Mouse (Mus musculus) midbrain, embryonic 10.5 days (tissue): ENCODE measurements around the gene Zbtb45. TPM values are rescaled to one million over a fixed set of nuclear protein-coding genes. Genes with fewer than 3 reads are reported as not detected.

ENCODE experiments used
- DNase-seq: peaks from one replicate; pipeline ENCODE4 v3.0.0-alpha.2; 2017; ENCODE audit warnings: low spot score
- H3K27ac ChIP-seq: fragments of 300-500 bp; sonication (generic); replicated peaks from 2 replicates; pipeline ENCODE4 v1.5.1; 2016; ENCODE audit warnings: mild to moderate bottlenecking
- H3K27me3 ChIP-seq: fragments of 300-500 bp; sonication (generic); 2 replicates; pipeline ENCODE4 v1.6.1; 2016; ENCODE audit warnings: low read depth, mild to moderate bottlenecking; ENCODE audit not compliant: poor library complexity, severe bottlenecking
- H3K36me3 ChIP-seq: fragments of 300-500 bp; sonication (generic); 2 replicates; pipeline ENCODE4 v1.6.1; 2016; ENCODE audit warnings: mild to moderate bottlenecking, moderate library complexity
- H3K4me1 ChIP-seq: fragments of 300-500 bp; sonication (generic); 2 replicates; pipeline ENCODE4 v1.6.1; 2016
- H3K4me3 ChIP-seq: fragments of 300-500 bp; sonication (generic); 2 replicates; pipeline ENCODE4 v1.5.1; 2016; ENCODE audit warnings: mild to moderate bottlenecking, moderate library complexity
- H3K9me3 ChIP-seq: fragments of 300-500 bp; sonication (generic); replicated peaks from 2 replicates; pipeline ENCODE4 v1.6.1; 2016; ENCODE audit warnings: mild to moderate bottlenecking
- WGBS: fragments of 180-500 bp; shearing (Covaris S2); methylation state at CpG from one replicate; pipeline ENCODE4 v1.1.7; 2016; 5-methylcytosine and 5-hydroxymethylcytosine counted together
- polyA plus RNA-seq: library from polyadenylated mRNA; unstranded; fragments of >200 nt; fragmentation: Nextera tagmentation; extraction: Ambion mirVana; gene quantifications from 2 replicates; pipeline ENCODE4 v1.2.1, GENCODE M21; 2016

Gene Zbtb45
- polyA plus RNA-seq, 1 experiment from 2014 or later, result 32.7 TPM

GRCm38 (mm10) chr7:13006011-13006410, 3.8 kb downstream of the Zbtb45 start:
- H3K9me3 ChIP-seq, result no peaks in the 10 kb centered on the region

GRCm38 (mm10) chr7:13003380-13003779, 6.5 kb downstream of the Zbtb45 start:
- no peak for DNase-seq
- H3K9me3 ChIP-seq, result no peaks in the 10 kb centered on the region
- H3K27me3 ChIP-seq, result peaks cover 20% of the 10 kb centered on the region
- WGBS, result 72% methylated on average over 5 of the region's 5 CpGs
- peaks cover 16% of the 10 kb centered on the region for H3K4me1 ChIP-seq
- no peak overlapping the region for H3K27ac ChIP-seq
- H3K36me3 ChIP-seq, result peaks cover 43% of the 10 kb centered on the region
- no peak overlapping the region for H3K4me3 ChIP-seq

More at GRCm38 (mm10) chr7:13006011-13006410, 3.8 kb downstream of the Zbtb45 start:
- Histone ChIP-seq H3K27ac (no peak overlapping the region), H3K4me1 (peaks cover 34% of the 10 kb centered on the region), H3K36me3 (peaks cover 43% of the 10 kb centered on the region), H3K27me3 (peaks cover 22% of the 10 kb centered on the region), H3K4me3 (no peak overlapping the region)
- 90% methylated on average over 17 of the region's 17 CpGs for WGBS
- no peak for DNase-seq

GRCm38 (mm10) chr7:13001584-13001983, 8.2 kb downstream of the Zbtb45 start:
- H3K27ac ChIP-seq, result no peak overlapping the region
- no peak for DNase-seq
- H3K9me3 ChIP-seq, result no peaks in the 10 kb centered on the region
- peaks cover 27% of the 10 kb centered on the region for H3K36me3 ChIP-seq
- H3K4me1 ChIP-seq, result no peaks in the 10 kb centered on the region
- H3K4me3 ChIP-seq, result no peak overlapping the region
- peaks cover 2% of the 10 kb centered on the region; the same call in 1 of the 2 replicates for H3K27me3 ChIP-seq
- 78% methylated on average over 1 of the region's 1 CpGs for WGBS

DNA sequence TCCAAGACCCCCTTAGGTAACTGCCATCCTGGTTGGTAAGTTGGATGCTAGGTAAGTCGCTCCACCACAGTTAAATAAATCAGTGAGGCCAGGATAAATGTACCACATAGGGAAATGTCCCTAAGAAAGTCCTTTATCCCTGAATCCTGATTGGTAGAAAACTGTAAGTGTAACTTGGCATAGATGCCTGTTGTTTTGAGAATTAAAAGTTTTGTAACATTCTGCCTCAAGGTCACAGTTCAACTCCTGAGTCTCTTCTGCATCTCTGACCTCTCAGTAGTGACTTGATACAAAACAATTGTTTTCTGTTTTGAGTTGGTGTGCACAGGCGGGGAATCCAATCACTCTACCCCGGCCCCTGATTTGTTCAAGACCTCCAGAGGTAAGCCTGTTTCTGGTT, 11.0 kb downstream of the Zbtb45 start, which contains the start of gene Trim28:
Gene Trim28 (plus strand): TSS at position 264 of the 400 bp plus-strand sequence.
- Histone ChIP-seq H3K36me3 (peaks cover 2% of the 10 kb centered on the region; the same call in 1 of the 2 replicates), H3K27me3 (no peaks in the 10 kb centered on the region), H3K4me3 (no peak within 1 kb of the TSS), H3K9me3 (no peaks in the 10 kb centered on the region), H3K4me1 (no peaks in the 10 kb centered on the region), H3K27ac (no peak within 1 kb of the TSS)
- 89% methylated on average over 3 of the region's 3 CpGs for WGBS
- DNase-seq, result no peak

DNA sequence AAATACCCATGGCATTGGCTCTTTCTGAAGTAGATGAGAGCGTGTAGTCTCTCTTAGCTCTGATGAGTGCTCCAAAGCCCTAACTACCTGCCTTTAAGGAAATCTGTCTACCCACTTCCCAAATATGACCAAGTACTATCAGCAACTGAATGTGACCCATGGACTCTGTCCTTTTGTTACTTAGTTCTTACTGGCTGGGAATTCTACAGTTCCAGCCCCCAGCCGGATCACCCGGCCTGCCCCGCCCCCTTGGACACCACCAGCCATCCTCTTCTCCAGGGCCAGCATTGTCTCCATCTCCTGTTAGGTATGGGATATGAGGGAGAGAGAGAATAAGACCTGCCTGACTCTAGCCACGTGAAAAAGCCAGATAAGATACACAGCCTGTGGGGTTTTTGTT, 11.8 kb downstream of the Zbtb45 start, which contains the start of gene Slc27a5:
Gene Slc27a5 (minus strand): TSS at position 140 of the 400 bp plus-strand sequence.
- Histone ChIP-seq H3K4me3 (no peak within 1 kb of the TSS), H3K9me3 (no peaks in the 10 kb centered on the region), H3K27me3 (no peaks in the 10 kb centered on the region), H3K36me3 (no peaks in the 10 kb centered on the region), H3K27ac (no peak within 1 kb of the TSS), H3K4me1 (no peaks in the 10 kb centered on the region)
- WGBS, result 81% methylated on average over 5 of the region's 5 CpGs
- DNase-seq, result no peak

DNA sequence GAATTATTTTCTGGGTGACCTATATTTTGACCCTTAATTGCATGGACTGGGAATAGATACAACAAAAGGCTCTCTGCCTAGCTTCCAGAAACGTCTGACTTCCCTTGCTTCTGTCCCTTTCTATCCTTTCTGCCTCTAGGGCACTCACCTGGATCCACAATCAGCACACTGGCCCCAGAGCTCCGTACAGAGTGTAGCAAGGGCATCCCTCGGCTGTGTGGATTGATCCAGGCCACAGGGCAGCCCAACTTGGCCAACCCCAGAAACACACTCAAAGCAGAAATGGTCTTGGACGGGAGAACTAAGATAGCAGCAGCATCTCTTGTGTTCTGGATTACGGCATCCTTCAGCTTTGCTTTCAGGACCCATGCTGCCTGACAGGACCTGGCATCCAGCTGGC, 12.6 kb downstream of the Zbtb45 start:
- H3K27ac ChIP-seq, result no peak overlapping the region
- no peak for DNase-seq
- no peaks in the 10 kb centered on the region for H3K27me3 ChIP-seq
- H3K9me3 ChIP-seq, result no peaks in the 10 kb centered on the region
- 76% methylated on average over 5 of the region's 5 CpGs for WGBS
- H3K4me1 ChIP-seq, result no peaks in the 10 kb centered on the region
- H3K4me3 ChIP-seq, result no peak overlapping the region
- H3K36me3 ChIP-seq, result no peaks in the 10 kb centered on the region

GRCm38 (mm10) chr7:12995862-12996261, 14.0 kb downstream of the Zbtb45 start:
- no peaks in the 10 kb centered on the region for H3K36me3 ChIP-seq

DNA sequence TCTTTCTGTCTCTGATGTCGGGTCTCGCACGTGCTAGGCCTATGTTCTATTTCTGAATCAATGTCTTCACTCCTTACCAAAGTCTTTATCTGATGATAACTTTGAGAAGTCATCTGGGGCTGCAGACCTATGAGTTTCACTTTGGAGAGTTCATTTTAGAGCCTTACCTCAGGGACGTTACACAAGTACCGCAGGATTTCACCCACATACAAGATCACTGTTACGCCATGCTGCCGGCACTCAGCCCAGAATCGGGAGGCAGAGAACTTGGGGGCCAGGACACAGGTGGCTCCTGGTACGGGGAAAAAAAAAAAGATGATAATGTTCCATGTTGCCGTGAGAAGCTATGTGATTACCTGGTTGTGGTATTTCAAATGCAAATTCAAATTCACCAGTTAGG, 16.7 kb downstream of the Zbtb45 start:
- no peaks in the 10 kb centered on the region for H3K9me3 ChIP-seq
- no peak overlapping the region for H3K4me3 ChIP-seq
- no peaks in the 10 kb centered on the region for H3K36me3 ChIP-seq
- WGBS, result 89% methylated on average over 10 of the region's 10 CpGs
- no peaks in the 10 kb centered on the region for H3K27me3 ChIP-seq
- no peak for DNase-seq
- H3K27ac ChIP-seq, result no peak overlapping the region
- no peaks in the 10 kb centered on the region for H3K4me1 ChIP-seq

More at GRCm38 (mm10) chr7:12995862-12996261, 14.0 kb downstream of the Zbtb45 start:
- no peak for DNase-seq
- H3K9me3 ChIP-seq, result no peaks in the 10 kb centered on the region
- H3K27me3 ChIP-seq, result no peaks in the 10 kb centered on the region
- no peak overlapping the region for H3K27ac ChIP-seq
- no peaks in the 10 kb centered on the region for H3K4me1 ChIP-seq
- no peak overlapping the region for H3K4me3 ChIP-seq

DNA sequence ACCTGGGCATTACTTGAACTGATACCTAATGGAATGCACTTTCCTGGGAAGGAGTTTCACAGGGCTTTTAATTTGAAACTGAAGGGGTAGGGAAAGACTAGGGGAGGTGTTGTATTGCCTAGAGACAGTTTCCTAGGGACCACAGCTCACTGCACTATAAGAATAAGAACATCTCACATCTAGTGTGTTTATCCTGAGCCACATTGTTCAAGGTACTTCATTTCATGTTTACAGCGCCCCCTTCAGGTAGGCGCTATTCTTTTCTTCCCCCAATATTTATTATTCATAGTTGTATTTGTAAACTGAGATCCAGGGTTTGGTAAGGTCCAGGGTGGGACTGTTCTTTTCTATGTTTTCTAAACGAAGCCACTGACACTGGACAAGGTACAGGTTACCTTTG, 17.6 kb downstream of the Zbtb45 start:
- no peak for DNase-seq
- Histone ChIP-seq H3K36me3 (no peaks in the 10 kb centered on the region), H3K9me3 (no peaks in the 10 kb centered on the region), H3K4me3 (no peak overlapping the region), H3K4me1 (no peaks in the 10 kb centered on the region), H3K27me3 (no peaks in the 10 kb centered on the region), H3K27ac (no peak overlapping the region)
- WGBS, result 5% methylated on average over 3 of the region's 3 CpGs

DNA sequence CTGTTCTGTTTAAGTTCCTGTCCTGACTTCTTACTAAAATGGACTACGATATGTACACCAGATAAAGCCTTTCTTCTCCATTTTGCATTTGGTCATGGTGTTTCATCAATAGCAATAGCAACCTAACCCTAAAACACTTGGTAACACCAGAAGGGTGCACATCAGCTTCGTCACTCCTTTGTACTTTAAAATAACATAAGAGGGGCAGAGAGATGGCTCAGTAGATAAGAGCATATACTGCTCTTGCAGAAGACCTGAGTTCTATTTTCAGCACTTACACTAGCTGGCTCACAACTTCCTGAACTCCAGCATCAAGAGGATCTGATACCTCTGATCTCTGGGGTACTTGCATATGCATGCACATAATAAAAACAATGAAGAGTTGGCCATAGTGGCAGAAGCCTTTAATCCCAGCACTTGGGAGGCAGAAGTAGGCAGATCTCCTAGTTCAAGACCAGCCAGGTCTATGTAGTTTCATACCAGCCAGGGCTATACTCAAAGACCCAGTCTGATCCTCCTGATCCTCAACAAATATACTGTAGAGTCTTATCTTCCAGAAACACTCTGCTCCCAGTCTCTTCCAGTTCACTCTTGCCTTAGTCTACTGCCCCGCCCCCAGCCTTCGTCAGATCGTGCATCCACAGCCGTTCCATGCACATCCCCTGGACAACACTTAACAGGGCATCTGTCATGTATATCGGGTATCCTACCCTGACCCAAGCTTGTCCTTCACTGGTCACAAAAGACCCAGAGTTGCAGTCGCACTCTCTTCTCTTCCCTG, 22.2 kb downstream of the Zbtb45 start:
- H3K4me1 ChIP-seq, result no peaks in the 10 kb centered on the region
- no peak overlapping the region for H3K4me3 ChIP-seq
- no peak overlapping the region for H3K27ac ChIP-seq
- peaks cover 3% of the 10 kb centered on the region for H3K36me3 ChIP-seq
- no peaks in the 10 kb centered on the region for H3K27me3 ChIP-seq
- no peaks in the 10 kb centered on the region for H3K9me3 ChIP-seq
- WGBS, result 89% methylated on average over 8 of the region's 8 CpGs
- DNase-seq, result no peak

- 86% methylated on average over 8 of the region's 8 CpGs for WGBS
- Histone ChIP-seq H3K27ac (no peak overlapping the region), H3K4me3 (no peak overlapping the region), H3K4me1 (no peaks in the 10 kb centered on the region), H3K36me3 (peaks cover 9% of the 10 kb centered on the region), H3K27me3 (no peaks in the 10 kb centered on the region), H3K9me3 (no peaks in the 10 kb centered on the region)
- no peak for DNase-seq
Observed at GRCm38 (mm10) chr7:12986906-12987305, 22.9 kb downstream of the Zbtb45 start.

DNA sequence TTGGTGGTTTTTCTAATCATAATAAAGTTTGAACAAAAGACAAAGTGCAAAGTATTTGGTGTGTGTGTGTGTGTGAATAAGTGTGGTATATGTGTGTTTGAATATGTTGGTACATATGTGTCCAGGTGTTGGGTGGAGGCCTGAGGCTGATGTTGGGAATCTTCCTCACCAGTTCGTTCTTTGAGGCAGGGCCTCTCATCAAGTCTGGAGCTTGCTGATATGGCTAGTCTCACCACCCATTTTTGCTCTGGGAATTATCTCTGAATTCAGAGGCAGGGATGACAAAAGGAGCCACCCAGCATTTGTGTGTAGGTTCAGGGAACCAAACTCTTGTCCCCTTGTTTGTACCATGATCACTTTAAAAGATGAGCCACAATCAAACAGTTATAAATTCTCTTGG, 24.1 kb downstream of the Zbtb45 start:
- H3K27ac ChIP-seq, result no peak overlapping the region
- DNase-seq, result no peak
- H3K4me1 ChIP-seq, result no peaks in the 10 kb centered on the region
- no peaks in the 10 kb centered on the region for H3K27me3 ChIP-seq
- 76% methylated on average over 1 of the region's 1 CpGs for WGBS
- no peaks in the 10 kb centered on the region for H3K9me3 ChIP-seq
- peaks cover 14% of the 10 kb centered on the region for H3K36me3 ChIP-seq
- no peak overlapping the region for H3K4me3 ChIP-seq

GRCm38 (mm10) chr7:12980291-12980690, 29.5 kb downstream of the Zbtb45 start:
- no peak for DNase-seq
- Histone ChIP-seq H3K27me3 (no peaks in the 10 kb centered on the region), H3K27ac (no peak overlapping the region), H3K36me3 (peaks cover 21% of the 10 kb centered on the region), H3K9me3 (no peaks in the 10 kb centered on the region), H3K4me1 (peaks cover 24% of the 10 kb centered on the region), H3K4me3 (no peak overlapping the region)
- 87% methylated on average over 7 of the region's 7 CpGs for WGBS
